Mouse (Mus musculus) lung, postnatal 0 days (tissue): Measurements from ENCODE around the gene Gsg1l. TPM values are rescaled to one million over a fixed set of nuclear protein-coding genes. Genes with fewer than 3 reads are reported as not detected.

Source experiments
- ATAC-seq: fragments of 200-750 bp; cut with Nextera tagmentation; 2 replicates; pipeline ENCODE4 v1.8.0; 2017; ENCODE audit warnings: moderate library complexity
- DNase-seq: peaks from one replicate; pipeline ENCODE4 v3.0.0-alpha.2; 2016; ENCODE audit warnings: low spot score
- H3K27ac ChIP-seq: fragments of 300-500 bp; sonication (generic); 2 replicates; pipeline ENCODE4 v1.5.1; 2014; ENCODE audit warnings: antibody characterized with exemption, mild to moderate bottlenecking, low read length, mixed read lengths
- H3K27me3 ChIP-seq: fragments of 300-500 bp; sonication (generic); replicated peaks from 2 replicates; pipeline ENCODE4 v1.6.1; 2014; ENCODE audit warnings: low read length, mixed read lengths; ENCODE audit not compliant: insufficient read depth
- H3K36me3 ChIP-seq: fragments of 300-500 bp; sonication (generic); 2 replicates; pipeline ENCODE4 v1.6.1; 2014; ENCODE audit warnings: low read length, mixed read lengths; ENCODE audit not compliant: insufficient read depth
- H3K4me1 ChIP-seq: fragments of 300-500 bp; sonication (generic); 2 replicates; pipeline ENCODE4 v1.6.1; 2014; ENCODE audit warnings: antibody characterized with exemption, low read depth, low read length, mixed read lengths; ENCODE audit not compliant: insufficient read depth
- H3K4me2 ChIP-seq: fragments of 300-500 bp; sonication (generic); replicated peaks from 2 replicates; pipeline ENCODE4 v1.6.1; 2014; ENCODE audit warnings: low read depth, mild to moderate bottlenecking, low read length, moderate library complexity, mixed read lengths
- H3K4me3 ChIP-seq: fragments of 300-500 bp; sonication (generic); 2 replicates; pipeline ENCODE4 v1.5.1; 2014; ENCODE audit warnings: low read depth, low read length
- H3K9ac ChIP-seq: fragments of 300-500 bp; sonication (generic); replicated peaks from 2 replicates; pipeline ENCODE4 v1.6.1; 2014; ENCODE audit warnings: low read depth, mild to moderate bottlenecking
- H3K9me3 ChIP-seq: fragments of 300-500 bp; sonication (generic); 2 replicates; pipeline ENCODE4 v1.6.1; 2016; ENCODE audit warnings: low read length, mixed read lengths
- CTCF ChIP-seq: IDR thresholded peaks from 2 replicates; pipeline ENCODE4 v1.5.1; 2016; ENCODE audit warnings: antibody characterized with exemption, mild to moderate bottlenecking
- EP300 ChIP-seq: IDR thresholded peaks from 2 replicates; pipeline ENCODE4 v1.6.1; 2016; ENCODE audit warnings: antibody characterized with exemption, mild to moderate bottlenecking, control low read depth
- WGBS: fragments of 180-500 bp; shearing (Covaris S2); extraction: QIAGEN DNeasy Blood & Tissue Kit; methylation state at CpG from one replicate; pipeline ENCODE4 v1.1.7; 2014; 5-methylcytosine and 5-hydroxymethylcytosine counted together
- polyA plus RNA-seq: library from polyadenylated mRNA; unstranded; fragments of >200 nt; fragmentation: Nextera tagmentation; extraction: Ambion mirVana; gene quantifications from 2 replicates; pipeline ENCODE4 v1.2.1, GENCODE M21; 2015

The Gsg1l gene
- polyA plus RNA-seq, 1 experiment from 2014 or later: 0.66 TPM

DNA sequence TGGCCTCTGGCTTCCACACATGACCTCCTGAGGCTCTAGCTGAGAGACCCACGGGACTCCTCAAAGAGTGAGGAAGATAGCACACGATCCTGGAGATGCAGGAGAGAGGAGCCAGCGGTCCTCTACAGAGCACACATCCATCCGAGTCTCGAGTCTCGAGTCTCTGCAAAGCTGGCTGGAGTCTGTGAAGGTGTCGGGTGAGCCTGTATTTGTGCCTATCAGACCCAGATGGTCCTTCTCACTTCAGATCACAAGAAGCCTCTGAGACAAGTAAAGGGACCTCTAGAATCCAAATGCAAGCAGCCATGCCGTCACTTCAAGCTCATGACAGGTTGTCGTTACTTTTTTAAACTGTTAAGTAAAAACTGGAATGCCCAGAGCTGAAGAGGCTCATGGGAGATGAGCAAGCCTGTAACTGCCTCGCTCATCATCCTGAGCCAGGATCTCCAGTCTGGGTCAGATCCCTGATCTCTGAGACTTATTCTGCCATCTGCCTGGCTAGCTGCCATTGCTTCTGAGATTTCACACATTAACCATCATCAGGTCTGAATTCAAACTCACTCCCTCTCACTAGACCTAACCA lies 24.8 kb downstream of the Gsg1l start:
- Histone ChIP-seq H3K27ac (no peak overlapping the region), H3K4me2 (no peak overlapping the region), H3K9ac (no peak overlapping the region), H3K36me3 (no peaks in the 10 kb centered on the region), H3K4me3 (no peak overlapping the region), H3K27me3 (no peaks in the 10 kb centered on the region), H3K4me1 (no peaks in the 10 kb centered on the region), H3K9me3 (no peaks in the 10 kb centered on the region)
- WGBS: 32% methylated on average over 10 of the region's 10 CpGs
- no peak for TF ChIP-seq EP300
- no peak for TF ChIP-seq CTCF
- ATAC-seq (0 out of 2 replicates have a peak, but pooled peaks have one; percentile 14), DNase-seq (no peak)

DNA sequence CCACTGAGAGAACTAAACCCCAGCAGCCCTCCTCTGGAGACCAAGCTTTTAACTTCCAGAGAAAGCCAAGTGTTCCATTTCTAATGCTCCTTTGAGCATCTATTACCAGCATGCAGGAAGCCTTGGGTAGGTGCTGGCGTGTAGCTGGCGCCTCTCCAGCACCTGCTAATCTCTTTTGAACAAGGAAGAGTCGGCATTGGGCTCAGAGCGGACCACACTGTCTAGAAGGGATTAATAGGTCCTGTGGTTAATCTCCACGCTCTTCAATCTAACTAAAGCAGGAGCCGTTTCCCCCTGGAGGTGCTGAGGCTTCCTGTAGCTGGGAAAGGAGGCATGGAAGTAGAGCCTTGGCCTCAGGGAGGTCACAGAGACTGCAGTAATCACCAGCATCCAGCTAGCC lies 27.6 kb downstream of the Gsg1l start:
- no peak overlapping the region for H3K4me3 ChIP-seq
- no peak overlapping the region for H3K4me2 ChIP-seq
- H3K9ac ChIP-seq: no peak overlapping the region
- ATAC-seq: no peak
- no peaks in the 10 kb centered on the region for H3K9me3 ChIP-seq
- 58% methylated on average over 6 of the region's 6 CpGs for WGBS
- no peak for DNase-seq
- no peaks in the 10 kb centered on the region for H3K36me3 ChIP-seq
- H3K27ac ChIP-seq: no peak overlapping the region
- TF ChIP-seq EP300 (no peak), CTCF (no peak)
- H3K4me1 ChIP-seq: no peaks in the 10 kb centered on the region
- H3K27me3 ChIP-seq: no peaks in the 10 kb centered on the region

DNA sequence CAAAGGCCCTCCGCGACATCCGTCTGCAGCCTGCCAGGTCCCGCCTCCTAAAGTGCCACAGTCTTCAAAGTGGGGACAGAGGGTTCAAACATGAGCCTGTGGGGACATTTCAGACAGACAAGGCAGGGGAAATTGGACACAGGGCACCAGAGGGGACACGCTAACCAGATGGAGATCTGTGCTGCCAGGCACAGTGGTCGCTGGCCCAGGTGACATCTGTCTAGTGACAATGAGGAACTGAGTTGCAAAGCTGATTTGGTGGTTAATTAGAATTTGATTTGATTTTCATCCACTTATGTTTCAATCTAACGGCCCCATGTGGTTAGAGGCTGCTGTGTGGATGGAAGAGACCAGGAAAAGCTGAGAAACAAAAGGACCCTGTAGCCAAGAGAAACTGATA lies 28.6 kb downstream of the Gsg1l start:
- no peak for TF ChIP-seq CTCF
- no peak for TF ChIP-seq EP300
- Histone ChIP-seq H3K36me3 (no peaks in the 10 kb centered on the region), H3K9me3 (no peaks in the 10 kb centered on the region), H3K9ac (no peak overlapping the region), H3K4me1 (no peaks in the 10 kb centered on the region), H3K27me3 (no peaks in the 10 kb centered on the region), H3K27ac (no peak overlapping the region), H3K4me2 (no peak overlapping the region), H3K4me3 (no peak overlapping the region)
- ATAC-seq (no peak), DNase-seq (no peak)
- WGBS: 67% methylated on average over 7 of the region's 7 CpGs

DNA sequence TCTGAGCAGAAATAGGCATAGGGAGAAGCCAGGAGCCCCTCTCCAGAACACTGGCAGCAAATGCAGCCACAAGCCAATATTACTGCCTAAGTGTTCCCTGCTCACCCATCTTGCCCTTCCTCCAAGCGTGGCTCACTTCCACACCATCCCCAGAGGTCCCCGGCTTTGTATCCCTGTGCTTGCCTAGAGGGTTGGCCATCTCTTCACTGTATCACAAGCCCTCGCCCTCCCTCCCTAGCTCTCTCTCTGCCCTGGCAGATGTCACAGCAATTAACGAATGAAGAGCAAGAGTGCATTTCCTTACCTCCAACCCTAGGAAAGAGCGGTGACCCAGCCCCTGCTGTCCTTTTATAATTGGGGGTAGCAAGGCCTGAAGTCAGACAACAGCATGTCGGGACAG lies 30.3 kb downstream of the Gsg1l start:
- Histone ChIP-seq H3K4me3 (no peak overlapping the region), H3K9ac (no peak overlapping the region), H3K27ac (no peak overlapping the region), H3K27me3 (no peaks in the 10 kb centered on the region), H3K4me2 (no peak overlapping the region), H3K36me3 (no peaks in the 10 kb centered on the region), H3K9me3 (no peaks in the 10 kb centered on the region), H3K4me1 (no peaks in the 10 kb centered on the region)
- no peak for TF ChIP-seq EP300
- no peak for TF ChIP-seq CTCF
- WGBS: 56% methylated on average over 6 of the region's 6 CpGs
- ATAC-seq: no peak
- no peak for DNase-seq

DNA sequence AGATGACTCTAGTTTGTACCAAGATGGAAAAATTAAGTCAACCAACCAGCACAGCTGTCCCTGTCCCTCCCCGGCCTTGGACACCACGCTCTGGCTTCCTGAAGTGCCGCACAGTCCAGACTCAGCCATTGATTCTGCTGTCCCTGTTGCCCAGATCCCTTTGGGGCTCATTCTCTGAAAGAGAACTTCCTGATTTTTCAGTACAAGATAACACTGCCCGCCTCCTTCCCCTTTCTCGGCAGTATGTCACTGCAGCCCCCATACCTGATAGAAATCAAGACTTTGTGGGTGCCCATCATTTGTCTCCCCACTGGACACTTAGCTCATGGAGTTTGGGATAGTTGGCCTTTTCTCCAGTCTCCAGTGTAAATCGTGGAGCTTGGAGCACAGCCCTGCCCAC lies 37.1 kb downstream of the Gsg1l start:
- no peak overlapping the region for H3K4me2 ChIP-seq
- 84% methylated on average over 6 of the region's 6 CpGs for WGBS
- ATAC-seq (no peak), DNase-seq (no peak)
- H3K9me3 ChIP-seq: no peaks in the 10 kb centered on the region
- H3K27ac ChIP-seq: no peak overlapping the region
- TF ChIP-seq CTCF: no peak
- no peak for TF ChIP-seq EP300
- H3K27me3 ChIP-seq: no peaks in the 10 kb centered on the region
- H3K4me1 ChIP-seq: no peaks in the 10 kb centered on the region
- no peaks in the 10 kb centered on the region for H3K36me3 ChIP-seq
- no peak overlapping the region for H3K9ac ChIP-seq
- H3K4me3 ChIP-seq: no peak overlapping the region

DNA sequence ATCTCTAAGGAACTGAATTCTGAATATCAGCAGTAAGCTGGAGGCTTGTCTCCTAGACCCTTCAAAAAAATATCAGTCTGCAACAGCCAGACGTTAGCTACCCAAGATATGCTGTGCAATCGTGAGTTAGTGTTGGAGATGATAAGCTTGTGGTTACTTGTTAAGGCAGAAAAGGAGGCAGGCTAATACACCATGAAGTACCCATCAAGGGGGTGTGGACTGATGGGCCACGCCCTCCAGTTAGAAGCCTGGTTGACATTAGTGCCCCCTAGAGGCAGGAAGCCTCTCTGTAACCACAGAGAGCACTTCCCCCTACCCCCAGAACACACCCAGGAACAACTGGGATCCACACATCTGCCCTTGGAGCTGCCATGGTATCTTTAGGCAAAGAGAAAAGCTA lies 39.9 kb downstream of the Gsg1l start:
- 34% methylated on average over 3 of the region's 3 CpGs for WGBS
- no peak for ATAC-seq
- H3K4me3 ChIP-seq: no peak overlapping the region

More for the DNA sequence above, 39.9 kb downstream of the Gsg1l start:
- Histone ChIP-seq H3K27me3 (no peaks in the 10 kb centered on the region), H3K4me1 (no peaks in the 10 kb centered on the region), H3K9ac (no peak overlapping the region), H3K9me3 (no peaks in the 10 kb centered on the region), H3K36me3 (no peaks in the 10 kb centered on the region), H3K4me2 (no peak overlapping the region), H3K27ac (no peak overlapping the region)
- no peak for TF ChIP-seq EP300
- peak; percentile 49 for TF ChIP-seq CTCF
- peak; percentile 62 for DNase-seq
